Mouse (Mus musculus) limb, embryonic 12.5 days (tissue): ENCODE data around the gene Ddx52. TPM values are rescaled to one million over a fixed set of nuclear protein-coding genes. Genes with fewer than 3 reads are reported as not detected.

Source experiments
- ATAC-seq: fragments of 200-750 bp; cut with Nextera tagmentation; 2 replicates; pipeline ENCODE4 v1.8.0; 2017; ENCODE audit warnings: low read depth, moderate TSS enrichment; ENCODE audit not compliant: insufficient number of reproducible peaks, insufficient read depth, low FRiP score, low TSS enrichment
- H3K27ac ChIP-seq: fragments of 300-500 bp; sonication (generic); 2 replicates; pipeline ENCODE4 v1.5.1; 2016; ENCODE audit warnings: mild to moderate bottlenecking, moderate library complexity
- H3K27me3 ChIP-seq: fragments of 300-500 bp; sonication (generic); 2 replicates; pipeline ENCODE4 v1.6.1; 2016; ENCODE audit warnings: mild to moderate bottlenecking, moderate library complexity
- H3K36me3 ChIP-seq: fragments of 300-500 bp; sonication (generic); 2 replicates; pipeline ENCODE4 v1.6.1; 2016; ENCODE audit warnings: mild to moderate bottlenecking, moderate library complexity
- H3K4me1 ChIP-seq: fragments of 300-500 bp; sonication (generic); replicated peaks from 2 replicates; pipeline ENCODE4 v1.6.1; 2016
- H3K4me2 ChIP-seq: fragments of 300-500 bp; sonication (generic); 2 replicates; pipeline ENCODE4 v1.6.1; 2016; ENCODE audit warnings: mild to moderate bottlenecking, moderate library complexity
- H3K4me3 ChIP-seq: fragments of 300-500 bp; sonication (generic); replicated peaks from 2 replicates; pipeline ENCODE4 v1.5.1; 2016; ENCODE audit warnings: mild to moderate bottlenecking
- H3K9ac ChIP-seq: fragments of 300-500 bp; sonication (generic); replicated peaks from 2 replicates; pipeline ENCODE4 v1.6.1; 2016; ENCODE audit warnings: mild to moderate bottlenecking, moderate library complexity
- H3K9me3 ChIP-seq: fragments of 300-500 bp; sonication (generic); 2 replicates; pipeline ENCODE4 v1.6.1; 2016; ENCODE audit warnings: mild to moderate bottlenecking, moderate library complexity
- WGBS: fragments of 180-500 bp; shearing (Covaris S2); methylation state at CpG from one replicate; pipeline ENCODE4 v1.1.7; 2016; 5-methylcytosine and 5-hydroxymethylcytosine counted together
- polyA plus RNA-seq: library from polyadenylated mRNA; unstranded; fragments of >200 nt; fragmentation: Nextera tagmentation; extraction: Ambion mirVana; gene quantifications from 2 replicates; pipeline ENCODE4 v1.2.1, GENCODE M21; 2016

Ddx52 gene
- polyA plus RNA-seq, 1 experiment from 2014 or later: 39.6 TPM

DNA sequence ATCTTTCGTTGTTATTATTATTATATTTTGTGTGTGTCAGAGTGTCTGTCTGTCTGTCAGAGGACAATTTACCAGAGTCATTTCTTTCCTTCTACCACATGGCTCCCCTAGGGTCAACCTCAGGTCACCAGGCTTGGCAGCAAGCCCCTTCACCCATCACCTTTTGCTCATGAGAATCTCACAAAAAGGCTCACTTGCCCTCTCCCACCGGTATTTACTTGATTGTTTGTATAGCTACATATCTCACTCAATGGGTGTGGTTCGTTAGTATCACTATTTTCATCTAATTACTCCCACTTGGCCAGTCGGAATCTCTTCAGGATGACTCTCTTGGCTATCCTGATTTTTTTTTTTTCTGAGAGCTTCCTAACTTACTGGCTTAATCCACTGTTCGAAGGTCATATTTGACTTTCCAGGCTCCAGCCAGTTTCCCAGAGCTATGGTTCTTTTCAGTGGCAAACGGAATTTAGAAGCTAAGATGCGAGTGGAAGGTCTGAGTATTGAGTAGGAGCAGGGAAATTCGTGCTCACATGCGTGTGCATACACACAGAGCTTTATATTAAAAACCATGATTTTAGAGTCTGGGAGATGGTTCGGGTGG lies 9.3 kb upstream of the Ddx52 start:
- Histone ChIP-seq H3K36me3 (no peaks in the 10 kb centered on the region), H3K27me3 (no peaks in the 10 kb centered on the region), H3K9me3 (no peaks in the 10 kb centered on the region), H3K9ac (no peak overlapping the region), H3K27ac (no peak overlapping the region), H3K4me1 (no peaks in the 10 kb centered on the region), H3K4me2 (no peak overlapping the region), H3K4me3 (no peak overlapping the region)
- WGBS: 78% methylated on average over 10 of the region's 10 CpGs
- ATAC-seq: no peak

DNA sequence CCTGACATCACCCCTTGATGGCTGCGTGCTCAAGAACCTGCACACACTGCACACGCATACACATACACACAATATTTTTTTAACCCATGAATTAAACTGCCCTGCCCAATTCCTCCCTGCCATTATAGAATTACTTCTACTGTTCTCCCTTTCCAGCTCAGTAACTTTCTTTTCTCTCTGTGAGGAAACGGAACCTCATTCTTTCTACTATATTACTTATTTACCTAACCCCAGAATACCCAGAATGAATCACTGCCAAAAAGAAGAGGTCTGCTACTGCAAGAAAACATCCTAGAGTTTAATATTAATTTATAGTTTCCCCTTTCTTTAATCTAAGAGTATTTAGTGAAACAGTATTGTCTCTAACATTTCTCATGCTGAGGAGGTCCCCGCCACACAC lies 8.5 kb upstream of the Ddx52 start:
- no peak for ATAC-seq
- H3K27me3 ChIP-seq: no peaks in the 10 kb centered on the region
- no peak overlapping the region for H3K4me2 ChIP-seq
- no peaks in the 10 kb centered on the region for H3K4me1 ChIP-seq
- no peak overlapping the region for H3K9ac ChIP-seq
- H3K9me3 ChIP-seq: no peaks in the 10 kb centered on the region
- no peaks in the 10 kb centered on the region for H3K36me3 ChIP-seq
- no peak overlapping the region for H3K27ac ChIP-seq
- no peak overlapping the region for H3K4me3 ChIP-seq
- WGBS: 88% methylated on average over 4 of the region's 4 CpGs

DNA sequence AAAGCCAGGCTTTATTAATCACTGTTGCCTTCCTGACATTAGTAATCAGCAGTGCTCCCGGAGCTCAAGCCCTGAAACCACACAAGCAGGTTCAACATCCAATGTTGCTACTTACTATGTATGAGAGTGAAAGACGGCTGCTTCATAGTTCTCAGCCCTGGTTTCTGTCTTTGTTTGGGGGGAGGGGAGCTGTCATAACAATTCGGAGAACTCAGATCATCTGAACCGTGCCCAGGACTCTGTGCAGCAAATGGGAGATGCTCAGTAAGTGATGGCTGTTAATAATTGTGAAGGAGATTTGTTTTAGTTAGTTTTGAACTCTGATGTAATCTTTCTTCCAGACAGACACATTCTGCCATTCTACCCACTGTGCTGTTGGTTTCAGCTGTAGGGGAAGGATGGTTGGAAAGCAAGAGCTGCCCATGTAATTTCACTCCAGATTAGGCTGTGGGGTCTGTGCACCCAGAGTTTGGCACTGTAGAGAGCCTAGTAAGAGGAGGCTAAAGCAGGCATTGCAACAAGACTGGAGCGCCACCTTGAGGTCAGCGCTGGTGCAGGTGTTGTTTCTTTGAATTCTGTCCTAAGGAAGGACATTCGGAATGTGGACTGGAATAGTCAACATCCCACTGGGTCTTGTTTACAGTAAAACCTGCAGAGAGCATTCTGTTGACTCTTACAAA lies 5.7 kb upstream of the Ddx52 start:
- Histone ChIP-seq H3K27me3 (no peaks in the 10 kb centered on the region), H3K36me3 (no peaks in the 10 kb centered on the region), H3K4me3 (no peak overlapping the region), H3K4me2 (no peak overlapping the region), H3K9ac (no peak overlapping the region), H3K4me1 (no peaks in the 10 kb centered on the region), H3K9me3 (no peaks in the 10 kb centered on the region), H3K27ac (no peak overlapping the region)
- no peak for ATAC-seq
- 31% methylated on average over 7 of the region's 7 CpGs for WGBS

DNA sequence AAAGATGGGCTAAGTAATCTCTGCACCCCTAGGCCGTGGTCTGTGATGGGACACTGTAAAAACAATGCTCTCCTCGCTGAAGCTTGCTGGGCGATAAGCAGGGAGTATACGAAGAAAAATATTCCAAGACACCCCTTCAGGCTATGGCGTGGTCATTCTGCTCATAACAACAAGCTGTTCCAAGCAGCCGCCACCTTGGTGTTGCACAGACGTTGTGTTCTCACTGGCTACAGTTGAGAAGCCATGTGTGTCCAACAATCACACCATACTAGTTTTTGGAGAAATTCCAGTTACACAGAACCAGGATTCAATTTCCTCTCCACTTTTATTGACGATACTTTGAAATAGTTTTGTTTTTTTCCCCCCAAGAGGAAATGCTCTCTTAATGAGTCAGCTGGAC lies 3.3 kb upstream of the Ddx52 start:
- 82% methylated on average over 8 of the region's 8 CpGs for WGBS
- H3K27ac ChIP-seq: no peak overlapping the region
- H3K27me3 ChIP-seq: no peaks in the 10 kb centered on the region
- H3K4me2 ChIP-seq: no peak overlapping the region
- peaks cover 7% of the 10 kb centered on the region; the same call in 1 of the 2 replicates for H3K4me1 ChIP-seq
- no peaks in the 10 kb centered on the region for H3K9me3 ChIP-seq
- no peak for ATAC-seq
- peaks cover 3% of the 10 kb centered on the region for H3K36me3 ChIP-seq
- no peak overlapping the region for H3K4me3 ChIP-seq
- no peak overlapping the region for H3K9ac ChIP-seq

DNA sequence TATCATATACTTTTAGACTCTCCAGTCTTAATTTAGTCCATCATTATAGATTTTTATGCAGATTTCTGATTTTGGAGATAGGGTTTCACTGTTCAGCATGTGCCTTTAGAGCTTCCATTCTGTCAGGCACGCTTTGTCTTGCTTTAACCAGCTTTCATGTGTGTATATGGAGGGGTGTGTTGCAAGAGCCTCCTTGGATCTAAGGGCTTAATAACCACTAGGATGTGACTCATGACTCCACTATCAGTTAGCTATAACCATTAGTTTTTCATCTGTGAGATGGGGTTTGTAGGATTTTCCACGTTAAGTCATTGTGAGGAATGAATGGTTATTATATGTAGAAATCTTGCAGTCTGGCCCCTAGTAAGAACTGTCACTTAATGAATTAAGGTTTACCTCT lies 15.0 kb downstream of the Ddx52 start:
- Histone ChIP-seq H3K4me2 (no peak overlapping the region), H3K9ac (no peak overlapping the region), H3K27me3 (no peaks in the 10 kb centered on the region), H3K4me3 (no peak overlapping the region), H3K4me1 (no peaks in the 10 kb centered on the region), H3K9me3 (no peaks in the 10 kb centered on the region), H3K36me3 (peaks cover 96% of the 10 kb centered on the region), H3K27ac (no peak overlapping the region)
- ATAC-seq: no peak
- WGBS: 94% methylated on average over 2 of the region's 2 CpGs

DNA sequence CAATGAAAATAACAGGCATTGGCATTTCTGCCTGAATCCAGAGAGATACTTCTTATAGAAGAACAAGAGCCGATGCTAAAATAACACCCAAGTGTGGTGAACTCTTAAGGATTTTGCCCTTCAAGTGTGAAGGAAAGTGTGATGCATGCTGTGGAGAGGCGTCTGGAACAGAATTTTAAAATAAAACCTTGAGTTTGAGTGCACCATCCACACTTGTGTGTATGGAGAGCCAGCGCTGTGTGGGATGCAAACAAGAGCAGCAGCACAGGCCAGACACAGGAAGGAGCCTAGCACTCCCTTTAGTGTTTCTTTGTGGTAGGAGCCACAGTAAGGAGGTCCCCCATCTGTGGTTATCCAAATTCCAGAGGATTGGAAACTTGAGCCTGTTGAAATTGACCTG lies 20.1 kb downstream of the Ddx52 start:
- peaks cover 59% of the 10 kb centered on the region for H3K36me3 ChIP-seq
- H3K4me3 ChIP-seq: no peak overlapping the region
- no peak for ATAC-seq
- H3K4me2 ChIP-seq: no peak overlapping the region
- no peaks in the 10 kb centered on the region; the same call in 1 of the 2 replicates for H3K4me1 ChIP-seq
- no peak overlapping the region for H3K27ac ChIP-seq
- H3K27me3 ChIP-seq: no peaks in the 10 kb centered on the region
- 92% methylated on average over 3 of the region's 3 CpGs for WGBS
- no peaks in the 10 kb centered on the region for H3K9me3 ChIP-seq
- no peak overlapping the region for H3K9ac ChIP-seq

DNA sequence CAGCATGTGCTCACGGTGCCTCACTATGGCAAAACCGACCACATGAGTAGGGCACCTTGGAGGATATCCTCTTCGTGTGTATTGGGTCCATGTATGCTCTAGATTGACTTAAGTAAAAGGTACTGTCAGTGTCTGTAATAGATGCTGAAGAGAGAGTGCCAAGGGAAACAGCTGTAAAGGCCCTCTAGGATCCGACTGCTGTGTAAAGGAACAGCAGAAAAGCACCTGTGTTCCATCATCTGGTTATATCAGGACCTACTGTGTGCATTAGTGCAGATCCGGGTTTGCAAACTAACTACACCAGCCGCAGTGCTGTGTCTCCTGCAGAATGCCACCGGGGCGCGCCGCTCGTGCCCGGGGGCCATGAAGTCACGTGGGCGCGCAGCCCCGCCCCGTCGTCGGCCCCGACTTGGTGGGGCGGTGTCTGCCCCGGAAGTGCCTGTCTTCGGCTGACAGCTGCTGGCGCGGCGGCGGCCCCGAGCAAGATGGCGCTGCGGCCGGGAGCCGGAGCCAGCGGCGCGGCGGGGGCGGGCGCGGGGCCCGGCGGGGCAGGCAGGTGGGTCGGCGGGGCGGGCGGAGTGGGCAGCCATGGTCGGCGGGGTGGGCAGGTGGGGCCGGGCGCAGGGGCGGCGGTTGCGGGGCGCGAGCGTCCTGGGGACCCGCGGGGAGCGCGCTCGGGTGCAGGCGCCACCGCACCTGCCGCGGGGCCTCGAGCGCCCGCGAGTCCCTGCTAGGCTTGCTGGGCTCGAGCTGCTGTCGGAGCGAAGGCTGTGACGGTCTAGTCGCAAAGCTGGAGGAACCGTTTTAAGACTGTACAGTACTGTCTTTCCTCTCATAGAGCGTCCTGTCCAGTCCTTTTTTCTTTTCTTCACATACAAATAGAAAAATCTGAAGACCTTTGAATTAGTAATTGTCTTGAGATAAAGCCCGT lies 22.4 kb downstream of the Ddx52 start, which contains the start of gene Synrg:
TSS of gene Synrg (plus strand) at position 438 of the 931 bp plus-strand sequence.
- Histone ChIP-seq H3K4me1 (no peaks in the 10 kb centered on the region; the same call in 1 of the 2 replicates), H3K9me3 (no peaks in the 10 kb centered on the region), H3K27me3 (no peaks in the 10 kb centered on the region), H3K4me3 (peak within 1 kb of the TSS; percentile 71), H3K9ac (peak within 1 kb of the TSS; percentile 64), H3K27ac (no peak within 1 kb of the TSS; the same call in 1 of the 2 replicates), H3K4me2 (peak within 1 kb of the TSS; percentile 62), H3K36me3 (peaks cover 39% of the 10 kb centered on the region)
- 2% methylated on average over 72 of the region's 76 CpGs for WGBS
- peak; percentile 83 for ATAC-seq

DNA sequence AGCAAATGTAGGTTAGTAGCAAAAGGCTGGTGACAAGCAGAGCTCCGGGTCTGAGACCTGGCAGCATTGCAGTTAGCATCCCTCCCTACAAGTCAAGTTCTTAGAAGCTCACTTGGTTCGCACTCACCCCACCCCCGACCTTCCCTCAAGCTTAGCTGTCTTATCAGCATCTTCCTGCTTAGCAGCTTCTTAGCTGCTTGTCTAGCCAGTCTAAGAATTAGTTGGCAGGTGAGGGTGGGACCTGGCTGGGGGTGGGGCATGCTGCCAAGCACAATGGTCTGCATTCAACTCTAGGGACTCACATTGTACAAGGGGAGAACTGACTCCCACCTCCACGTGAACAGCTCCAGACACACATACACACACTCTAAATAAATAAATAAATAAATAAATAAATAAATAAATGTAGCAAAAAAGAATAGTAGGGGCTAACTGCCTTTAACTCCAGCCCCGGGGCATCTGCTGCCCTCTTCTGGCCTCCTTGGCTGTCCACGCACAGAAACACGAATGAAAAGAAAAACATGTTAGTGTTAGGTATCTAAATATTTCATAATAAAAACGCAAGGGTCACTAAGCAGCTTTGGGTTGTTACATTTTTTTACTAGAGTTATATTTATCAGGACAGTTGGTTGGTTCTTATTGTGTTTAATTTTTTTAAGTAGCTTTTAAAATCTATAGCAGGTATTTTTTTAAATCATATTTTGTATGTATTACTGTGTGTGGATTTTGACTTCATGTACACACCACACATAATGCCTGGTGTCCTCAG lies 25.8 kb downstream of the Ddx52 start:
- no peaks in the 10 kb centered on the region for H3K9me3 ChIP-seq
- no peak overlapping the region for H3K4me3 ChIP-seq
- no peak for ATAC-seq
- peaks cover 6% of the 10 kb centered on the region for H3K36me3 ChIP-seq
- H3K27me3 ChIP-seq: no peaks in the 10 kb centered on the region
- no peak overlapping the region for H3K9ac ChIP-seq
- no peak overlapping the region for H3K27ac ChIP-seq
- no peak overlapping the region for H3K4me2 ChIP-seq
- no peaks in the 10 kb centered on the region; the same call in 1 of the 2 replicates for H3K4me1 ChIP-seq
- 55% methylated on average over 8 of the region's 8 CpGs for WGBS

DNA sequence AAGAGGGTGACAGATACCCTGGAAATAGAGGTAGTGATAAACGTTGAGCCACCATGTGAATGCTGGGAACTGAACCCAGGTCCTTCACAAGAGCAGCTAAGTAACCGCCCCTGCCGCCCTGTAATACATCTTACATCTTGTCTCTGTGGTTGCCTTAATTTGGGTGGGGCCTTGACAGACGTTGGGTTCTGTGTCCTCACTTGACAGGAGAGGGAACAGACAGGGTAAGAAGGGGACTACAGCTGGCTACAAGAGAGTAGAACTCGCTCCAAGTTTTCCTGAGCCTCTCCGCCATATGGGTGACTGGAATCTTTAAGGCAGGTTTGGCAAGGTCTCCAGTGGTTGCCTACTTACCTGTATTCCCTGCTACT lies 26.3 kb downstream of the Ddx52 start:
- Histone ChIP-seq H3K36me3 (peaks cover 5% of the 10 kb centered on the region; the same call in 1 of the 2 replicates), H3K27me3 (no peaks in the 10 kb centered on the region), H3K4me2 (no peak overlapping the region), H3K4me3 (no peak overlapping the region), H3K4me1 (no peaks in the 10 kb centered on the region; the same call in 1 of the 2 replicates), H3K9ac (no peak overlapping the region), H3K27ac (no peak overlapping the region), H3K9me3 (no peaks in the 10 kb centered on the region)
- ATAC-seq: no peak
- WGBS: 72% methylated on average over 6 of the region's 6 CpGs

DNA sequence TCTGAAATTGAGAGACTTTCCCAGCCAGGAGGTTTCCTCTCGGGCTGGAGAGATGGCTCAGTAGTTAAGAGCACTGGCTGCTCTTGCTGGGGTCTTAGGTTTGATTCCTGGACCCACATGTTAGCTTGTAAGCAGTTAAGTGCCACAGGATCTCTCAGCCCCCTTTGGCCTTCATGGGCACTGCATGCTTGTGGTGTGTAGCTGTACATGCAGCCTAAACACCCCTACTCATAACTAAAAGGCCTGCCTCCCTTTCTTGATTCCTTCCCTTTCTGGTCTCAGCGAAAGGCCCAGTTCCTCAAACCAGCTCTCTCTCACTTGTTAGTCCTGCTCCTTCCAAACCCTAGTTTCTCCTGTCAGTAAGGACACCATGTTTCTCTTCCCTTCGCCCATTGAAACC lies 27.2 kb downstream of the Ddx52 start:
- Histone ChIP-seq H3K9me3 (no peaks in the 10 kb centered on the region), H3K36me3 (peaks cover 5% of the 10 kb centered on the region; the same call in 1 of the 2 replicates), H3K27ac (no peak overlapping the region), H3K27me3 (no peaks in the 10 kb centered on the region), H3K9ac (no peak overlapping the region), H3K4me3 (no peak overlapping the region), H3K4me2 (no peak overlapping the region), H3K4me1 (no peaks in the 10 kb centered on the region; the same call in 1 of the 2 replicates)
- WGBS: 90% methylated on average over 3 of the region's 3 CpGs
- no peak for ATAC-seq
